Mouse (Mus musculus): ENCODE results near the gene Ttll1.

Ttll1 gene

GRCm38 (mm10) chr15:83457541-83457940 is 53.2 kb downstream of the Ttll1 start:
- DNase-seq (ENCODE audit: extremely low read depth, low read depth, low spot score): no peak

GRCm38 (mm10) chr15:83455637-83456036 is 55.1 kb downstream of the Ttll1 start:
- no peak for DNase-seq (ENCODE audit: extremely low read depth, low read depth, low spot score)

- no peak for DNase-seq (ENCODE audit: extremely low read depth, low read depth, low spot score)
These were observed 55.7 kb downstream of the Ttll1 start for GRCm38 (mm10) chr15:83455034-83455433.

DNA sequence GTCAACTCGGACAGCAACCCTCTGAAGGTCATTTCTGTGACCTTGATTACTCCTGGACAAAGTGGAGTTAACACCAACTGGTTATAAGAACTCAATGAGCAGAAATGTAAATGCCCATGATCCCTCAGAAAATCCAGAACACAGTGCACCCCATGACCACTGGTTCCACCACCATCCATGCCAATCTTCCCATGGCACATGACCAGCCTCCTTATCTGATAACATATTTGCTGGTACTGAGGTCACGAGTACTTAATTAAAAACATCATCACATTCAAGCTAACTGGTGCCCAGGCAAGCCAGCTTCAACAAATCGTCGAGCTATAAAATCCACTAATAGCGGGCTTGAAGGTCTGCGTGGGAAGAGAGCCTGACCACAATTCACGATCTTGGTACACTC is 56.3 kb downstream of the Ttll1 start:
- DNase-seq (ENCODE audit: extremely low read depth, low read depth, low spot score): no peak

GRCm38 (mm10) chr15:83453879-83454278 is 56.8 kb downstream of the Ttll1 start:
- DNase-seq (ENCODE audit: extremely low read depth, low read depth, low spot score): no peak

DNA sequence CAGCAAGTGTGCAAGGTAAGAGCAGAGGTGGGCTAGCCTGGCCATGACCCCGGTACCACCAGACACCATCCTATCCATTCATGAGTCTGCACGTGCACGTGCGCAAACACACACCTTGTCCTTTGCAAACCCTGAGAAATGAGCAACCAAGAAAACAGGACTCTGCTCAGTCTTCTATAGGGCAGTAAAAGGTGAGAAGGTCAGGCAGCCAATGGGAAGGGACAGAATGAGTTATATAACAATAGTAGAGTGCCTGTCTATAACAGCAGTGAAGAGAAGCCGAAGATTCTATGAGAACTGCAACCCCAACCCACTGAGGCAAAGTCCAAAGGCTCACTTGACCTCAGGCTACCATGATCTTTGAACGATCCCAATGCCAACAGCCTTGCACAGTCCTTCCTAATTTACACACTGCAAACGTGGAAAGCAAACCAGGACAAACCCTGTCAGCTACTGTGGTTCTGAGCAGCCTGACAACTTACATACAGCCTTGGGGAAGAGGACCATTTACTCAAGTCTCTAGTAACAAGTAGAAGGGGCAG is 58.4 kb downstream of the Ttll1 start:
- no peak for DNase-seq (ENCODE audit: extremely low read depth, low read depth, low spot score)

DNA sequence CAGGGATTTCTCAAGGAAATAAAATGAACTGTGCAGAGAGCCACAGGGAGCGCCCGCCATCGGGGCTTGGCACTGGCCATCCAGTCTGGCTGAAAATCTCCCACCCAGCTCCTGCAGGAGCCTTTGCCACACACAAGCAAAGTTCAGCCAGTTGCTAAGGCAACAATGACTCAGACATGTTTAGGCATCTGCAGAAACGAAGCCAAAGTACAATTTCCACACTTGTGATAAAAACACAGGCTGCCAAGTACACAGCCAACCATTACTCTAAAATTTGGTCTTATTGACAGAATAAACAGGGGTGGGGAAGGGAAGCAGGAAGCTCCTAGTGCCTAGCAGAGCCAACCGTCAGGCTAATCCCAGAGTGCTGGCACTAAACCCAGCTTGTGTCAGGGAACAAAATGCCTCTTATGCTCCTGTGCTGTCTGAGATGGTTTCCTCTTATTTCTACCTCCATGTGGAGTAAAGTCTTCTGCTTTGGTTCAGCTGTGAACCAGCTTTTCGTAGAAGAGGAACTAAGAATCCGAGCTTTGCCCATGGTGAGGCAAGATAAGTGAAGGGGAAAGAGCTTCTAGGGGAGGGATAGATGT is 59.0 kb downstream of the Ttll1 start:
- no peak for DNase-seq (ENCODE audit: extremely low read depth, low read depth, low spot score)

- no peak for DNase-seq (ENCODE audit: extremely low read depth, low read depth, low spot score)
These were observed 60.7 kb downstream of the Ttll1 start for GRCm38 (mm10) chr15:83450007-83450406.

- no peak for DNase-seq (ENCODE audit: extremely low read depth, low read depth, low spot score)
These were observed 62.0 kb downstream of the Ttll1 start for GRCm38 (mm10) chr15:83448646-83449045.

DNA sequence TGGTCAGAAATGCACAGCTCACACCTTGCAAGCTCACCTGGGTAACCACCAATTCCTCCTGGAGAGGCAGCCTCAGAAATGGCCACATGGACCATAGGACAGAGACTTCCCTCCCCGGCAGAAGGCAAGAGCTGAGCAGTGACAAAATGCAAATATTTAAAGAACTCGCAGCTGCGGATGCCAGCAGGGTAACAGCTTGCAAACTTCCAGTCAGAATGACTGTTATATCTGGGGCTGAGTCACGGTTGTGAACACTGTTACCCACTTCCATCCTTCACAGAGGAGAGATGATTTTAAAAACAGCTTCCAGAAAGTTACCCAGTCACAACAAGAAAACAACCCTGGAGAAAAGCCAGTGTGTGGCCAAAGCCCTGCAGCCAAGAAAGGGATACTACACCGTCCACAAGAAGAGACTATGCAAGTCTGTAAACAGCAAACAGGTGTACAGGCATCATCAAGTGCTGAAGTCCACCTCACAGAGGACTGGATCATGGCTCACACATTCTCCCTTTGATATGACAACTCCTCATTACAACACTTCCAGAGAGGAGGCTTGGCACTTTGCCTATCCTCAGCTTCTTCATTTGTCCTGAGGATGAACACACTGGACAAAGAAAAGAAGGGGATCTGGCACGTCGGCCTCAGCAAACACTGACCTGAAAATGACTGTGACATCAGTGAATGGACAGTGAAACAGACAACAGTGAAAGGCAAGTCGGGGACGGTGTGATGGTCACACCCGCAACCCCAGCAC is 62.7 kb downstream of the Ttll1 start:
- DNase-seq (ENCODE audit: extremely low read depth, low read depth, low spot score): no peak

- DNase-seq (ENCODE audit: extremely low read depth, low read depth, low spot score): no peak
These were observed 64.8 kb downstream of the Ttll1 start for GRCm38 (mm10) chr15:83445908-83446307.

GRCm38 (mm10) chr15:83445383-83445782 is 65.3 kb downstream of the Ttll1 start:
- no peak for DNase-seq (ENCODE audit: extremely low read depth, low read depth, low spot score)

- peak; percentile 63 for DNase-seq (ENCODE audit: extremely low read depth, low read depth, low spot score)
These were observed 66.3 kb downstream of the Ttll1 start for GRCm38 (mm10) chr15:83444425-83444824.

- DNase-seq (ENCODE audit: extremely low read depth, low read depth, low spot score): no peak
These were observed 68.1 kb downstream of the Ttll1 start for GRCm38 (mm10) chr15:83442495-83443037.

DNA sequence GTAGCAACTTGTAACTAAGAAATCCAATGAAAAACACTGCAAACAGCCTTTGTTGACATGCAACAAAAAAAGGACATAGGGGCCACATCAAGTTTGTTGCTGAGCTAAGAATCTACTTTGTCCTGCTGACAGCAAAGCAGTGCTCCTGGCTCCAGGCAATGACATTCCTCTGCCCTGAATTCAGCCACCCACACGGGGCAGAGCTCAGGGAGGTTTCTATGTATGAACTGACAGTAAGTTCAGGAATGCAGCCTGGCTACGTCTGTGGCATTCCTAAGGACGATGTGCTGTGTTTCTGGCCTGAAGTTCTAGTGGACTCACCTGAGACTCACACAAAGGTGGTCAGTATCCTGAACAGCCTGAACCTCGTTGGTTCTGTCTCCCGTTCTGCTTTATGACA is 70.0 kb downstream of the Ttll1 start:
- DNase-seq (ENCODE audit: extremely low read depth, low read depth, low spot score): peak; percentile 65

- DNase-seq (ENCODE audit: extremely low read depth, low read depth, low spot score): no peak
These were observed 74.2 kb downstream of the Ttll1 start for GRCm38 (mm10) chr15:83436541-83436940.

DNA sequence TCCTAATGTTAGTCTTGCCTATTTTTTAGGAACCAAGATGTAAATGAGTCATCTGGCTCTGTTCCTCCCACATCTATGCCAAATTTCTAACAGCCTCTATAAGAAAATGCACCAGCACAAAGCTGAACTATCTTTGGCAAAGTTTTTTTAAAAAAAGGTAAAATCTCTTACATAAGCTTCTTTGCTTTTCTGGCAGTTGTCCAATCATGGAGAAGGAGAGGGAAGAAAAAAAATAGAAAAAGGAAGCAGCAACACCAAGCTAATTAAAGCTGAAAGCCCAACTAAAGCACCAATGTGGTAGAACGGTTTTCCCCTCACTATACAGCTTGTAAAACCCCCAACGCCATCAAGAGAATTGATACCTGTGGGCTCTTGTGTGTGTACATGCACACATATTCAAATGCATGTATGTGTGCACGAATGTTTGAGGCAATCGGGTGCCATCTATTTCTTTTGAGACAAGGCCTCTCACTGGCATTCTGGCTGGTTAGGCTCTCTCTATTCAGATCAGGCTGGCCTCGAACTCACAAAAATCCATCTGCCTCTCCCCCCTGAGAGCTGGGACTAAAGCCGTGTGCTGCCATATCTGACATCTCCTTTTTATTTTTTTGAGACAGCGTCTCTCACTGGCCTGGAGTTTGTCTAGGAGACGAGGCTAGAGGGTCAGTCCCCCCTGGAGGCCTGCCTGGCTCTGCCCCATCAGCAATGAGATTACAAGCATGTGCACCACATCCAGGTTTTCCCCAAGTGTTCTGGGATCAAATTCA is 75.2 kb downstream of the Ttll1 start:
- no peak for DNase-seq (ENCODE audit: extremely low read depth, low read depth, low spot score)

GRCm38 (mm10) chr15:83434692-83435091 is 76.0 kb downstream of the Ttll1 start:
- DNase-seq (ENCODE audit: extremely low read depth, low read depth, low spot score): no peak

Data from fat pad, adult 2 months (tissue).